Mouse (Mus musculus): ENCODE data around the gene Lingo3. TPM values are rescaled to one million over a fixed set of nuclear protein-coding genes. Genes with fewer than 3 reads are reported as not detected.

The Lingo3 gene
- polyA plus RNA-seq, 1 experiment from 2014 or later, result 16.9 TPM

GRCm38 (mm10) chr10:80802204-80802912, 41.5 kb downstream of the Lingo3 start:
- 93% methylated on average over 10 of the region's 10 CpGs for WGBS

GRCm38 (mm10) chr10:80799070-80799566, 44.7 kb downstream of the Lingo3 start:
- ATAC-seq, result no peak
- no peaks in the 10 kb centered on the region for H3K27me3 ChIP-seq (ENCODE audit: control insufficient read depth, insufficient read depth, low read depth, low read length)
- 3% methylated on average over 18 of the region's 18 CpGs for WGBS
- H3K27ac ChIP-seq (ENCODE audit: low read length), result peak overlapping the region; percentile 96
- no peaks in the 10 kb centered on the region for H3K9me3 ChIP-seq (replicated peaks; ENCODE audit: control insufficient read depth, low read length, poor library complexity, severe bottlenecking)
- peaks cover 20% of the 10 kb centered on the region for H3K36me3 ChIP-seq (ENCODE audit: control insufficient read depth, insufficient read depth, low read length)
- H3K4me1 ChIP-seq (ENCODE audit: control insufficient read depth, insufficient read depth, low read length), result peaks cover 21% of the 10 kb centered on the region
- H3K9ac ChIP-seq (ENCODE audit: low read depth, low read length), result peak overlapping the region; percentile 96
- peak overlapping the region; percentile 75 for H3K4me2 ChIP-seq (ENCODE audit: low read length)
- H3K4me3 ChIP-seq (ENCODE audit: low read depth, low read length), result peak overlapping the region; percentile 74

More at GRCm38 (mm10) chr10:80802204-80802912, 41.5 kb downstream of the Lingo3 start:
- peaks cover 25% of the 10 kb centered on the region for H3K36me3 ChIP-seq (ENCODE audit: control insufficient read depth, insufficient read depth, low read length)
- H3K9ac ChIP-seq (ENCODE audit: low read depth, low read length), result no peak overlapping the region
- no peaks in the 10 kb centered on the region for H3K9me3 ChIP-seq (replicated peaks; ENCODE audit: control insufficient read depth, low read length, poor library complexity, severe bottlenecking)
- H3K4me3 ChIP-seq (ENCODE audit: low read depth, low read length), result no peak overlapping the region
- ATAC-seq, result no peak
- H3K4me2 ChIP-seq (ENCODE audit: low read length), result no peak overlapping the region
- H3K27ac ChIP-seq (ENCODE audit: low read length), result no peak overlapping the region
- H3K4me1 ChIP-seq (ENCODE audit: control insufficient read depth, insufficient read depth, low read length), result peaks cover 21% of the 10 kb centered on the region
- no peaks in the 10 kb centered on the region for H3K27me3 ChIP-seq (ENCODE audit: control insufficient read depth, insufficient read depth, low read depth, low read length)

GRCm38 (mm10) chr10:80798150-80799006, 45.5 kb downstream of the Lingo3 start, which contains the start of the genes Sf3a2 and Plekhj1:
TSS of gene Sf3a2 (plus strand) at chr10:80798198.
TSS of gene Plekhj1 (minus strand) at chr10:80798626.
- Histone ChIP-seq H3K4me3 (ENCODE audit: low read depth, low read length) (peak within 1 kb of the TSS; percentile 74), H3K36me3 (ENCODE audit: control insufficient read depth, insufficient read depth, low read length) (peaks cover 17% of the 10 kb centered on the region), H3K4me2 (ENCODE audit: low read length) (peak within 1 kb of the TSS; percentile 75), H3K27me3 (ENCODE audit: control insufficient read depth, insufficient read depth, low read depth, low read length) (no peaks in the 10 kb centered on the region), H3K4me1 (ENCODE audit: control insufficient read depth, insufficient read depth, low read length) (peaks cover 21% of the 10 kb centered on the region), H3K9ac (ENCODE audit: low read depth, low read length) (peak within 1 kb of the TSS; percentile 96), H3K9me3 (replicated peaks; ENCODE audit: control insufficient read depth, low read length, poor library complexity, severe bottlenecking) (no peaks in the 10 kb centered on the region), H3K27ac (ENCODE audit: low read length) (peak within 1 kb of the TSS; percentile 96)
- under 1% methylated on average over 98 of the region's 104 CpGs for WGBS
- peak; percentile 93 for ATAC-seq

DNA sequence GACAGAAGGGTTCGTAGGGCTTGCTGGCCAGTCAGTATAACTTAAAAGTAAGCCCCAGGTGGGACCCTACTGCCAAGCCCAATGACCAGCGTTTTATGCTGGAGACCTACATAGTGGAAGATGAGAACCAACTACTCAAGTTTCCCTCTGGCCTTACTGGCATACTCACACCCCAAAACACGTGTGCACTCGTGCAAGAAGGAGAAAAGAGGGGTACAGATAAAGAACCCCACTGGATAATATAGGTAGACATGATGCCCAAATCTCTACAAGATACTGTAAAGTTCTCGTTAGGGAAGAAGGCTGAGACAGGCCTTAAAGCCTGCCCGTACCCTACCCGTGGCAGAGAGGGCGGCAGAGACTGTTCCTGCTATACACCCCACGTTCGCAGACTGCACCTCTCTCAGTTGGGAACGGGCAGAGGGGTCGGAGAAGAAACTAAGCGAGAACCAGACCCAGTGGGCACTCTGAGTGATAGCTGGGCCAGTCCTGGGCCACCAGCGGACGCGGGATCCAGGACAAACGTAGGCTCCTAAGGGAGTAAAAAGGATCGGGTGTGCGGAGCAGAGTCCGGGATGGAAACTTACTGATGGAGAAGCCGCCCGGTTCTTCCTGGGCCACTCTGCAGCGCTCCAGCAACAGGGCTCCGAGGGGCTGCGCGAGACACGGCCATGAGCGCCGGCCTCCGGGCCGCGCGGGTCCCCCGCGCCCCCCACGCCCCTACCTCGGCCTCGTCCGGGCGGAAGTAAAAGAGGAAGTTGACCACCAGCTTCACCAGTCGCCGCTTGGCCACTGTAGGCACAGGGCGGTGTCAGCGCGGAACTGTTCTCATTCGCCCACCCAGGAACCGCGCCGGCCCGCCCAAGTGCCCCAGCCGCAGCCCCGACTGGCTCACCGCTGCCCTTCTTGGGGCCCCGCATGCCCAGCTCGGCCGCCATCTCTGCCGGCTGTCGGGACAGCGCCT, 46.4 kb downstream of the Lingo3 start:
- Histone ChIP-seq H3K4me2 (ENCODE audit: low read length) (peak overlapping the region; percentile 66), H3K36me3 (ENCODE audit: control insufficient read depth, insufficient read depth, low read length) (peaks cover 14% of the 10 kb centered on the region), H3K27ac (ENCODE audit: low read length) (peak overlapping the region; percentile 96), H3K9ac (ENCODE audit: low read depth, low read length) (peak overlapping the region; percentile 88), H3K4me1 (ENCODE audit: control insufficient read depth, insufficient read depth, low read length) (peaks cover 21% of the 10 kb centered on the region), H3K9me3 (replicated peaks; ENCODE audit: control insufficient read depth, low read length, poor library complexity, severe bottlenecking) (no peaks in the 10 kb centered on the region), H3K27me3 (ENCODE audit: control insufficient read depth, insufficient read depth, low read depth, low read length) (no peaks in the 10 kb centered on the region), H3K4me3 (ENCODE audit: low read depth, low read length) (peak overlapping the region; percentile 74)
- 3% methylated on average over 49 of the region's 59 CpGs for whole genome bisulfite sequencing
- peak; percentile 78 for ATAC-seq

- Histone ChIP-seq H3K4me2 (ENCODE audit: low read length) (peak overlapping the region; percentile 66; the same call in 1 of the 2 replicates), H3K36me3 (ENCODE audit: control insufficient read depth, insufficient read depth, low read length) (peaks cover 21% of the 10 kb centered on the region), H3K4me3 (ENCODE audit: low read depth, low read length) (no peak overlapping the region), H3K27me3 (ENCODE audit: control insufficient read depth, insufficient read depth, low read depth, low read length) (no peaks in the 10 kb centered on the region), H3K27ac (ENCODE audit: low read length) (no peak overlapping the region), H3K9me3 (replicated peaks; ENCODE audit: control insufficient read depth, low read length, poor library complexity, severe bottlenecking) (no peaks in the 10 kb centered on the region), H3K4me1 (ENCODE audit: control insufficient read depth, insufficient read depth, low read length) (peaks cover 21% of the 10 kb centered on the region), H3K9ac (ENCODE audit: low read depth, low read length) (no peak overlapping the region)
- ATAC-seq, result no peak
- WGBS, result 81% methylated on average over 9 of the region's 9 CpGs
These were observed 47.5 kb downstream of the Lingo3 start for GRCm38 (mm10) chr10:80796307-80796848.

- H3K9ac ChIP-seq (ENCODE audit: low read depth, low read length), result no peak overlapping the region
- no peak overlapping the region for H3K27ac ChIP-seq (ENCODE audit: low read length)
- 84% methylated on average over 8 of the region's 8 CpGs for WGBS
- no peak overlapping the region for H3K4me3 ChIP-seq (ENCODE audit: low read depth, low read length)
- ATAC-seq, result no peak
- H3K27me3 ChIP-seq (ENCODE audit: control insufficient read depth, insufficient read depth, low read depth, low read length), result no peaks in the 10 kb centered on the region
- no peak overlapping the region for H3K4me2 ChIP-seq (ENCODE audit: low read length)
- H3K4me1 ChIP-seq (ENCODE audit: control insufficient read depth, insufficient read depth, low read length), result peaks cover 16% of the 10 kb centered on the region
- no peaks in the 10 kb centered on the region for H3K9me3 ChIP-seq (replicated peaks; ENCODE audit: control insufficient read depth, low read length, poor library complexity, severe bottlenecking)
- H3K36me3 ChIP-seq (ENCODE audit: control insufficient read depth, insufficient read depth, low read length), result peaks cover 28% of the 10 kb centered on the region
These were observed 49.1 kb downstream of the Lingo3 start for GRCm38 (mm10) chr10:80794750-80795149.

- WGBS, result 86% methylated on average over 4 of the region's 4 CpGs
- peaks cover 36% of the 10 kb centered on the region for H3K36me3 ChIP-seq (ENCODE audit: control insufficient read depth, insufficient read depth, low read length)
These were observed 50.0 kb downstream of the Lingo3 start for GRCm38 (mm10) chr10:80793803-80794202.

More at GRCm38 (mm10) chr10:80793803-80794202, 50.0 kb downstream of the Lingo3 start:
- peaks cover 11% of the 10 kb centered on the region for H3K4me1 ChIP-seq (ENCODE audit: control insufficient read depth, insufficient read depth, low read length)
- ATAC-seq, result no peak
- H3K4me2 ChIP-seq (ENCODE audit: low read length), result no peak overlapping the region
- no peak overlapping the region for H3K4me3 ChIP-seq (ENCODE audit: low read depth, low read length)
- H3K9ac ChIP-seq (ENCODE audit: low read depth, low read length), result no peak overlapping the region
- H3K27ac ChIP-seq (ENCODE audit: low read length), result no peak overlapping the region
- H3K9me3 ChIP-seq (replicated peaks; ENCODE audit: control insufficient read depth, low read length, poor library complexity, severe bottlenecking), result no peaks in the 10 kb centered on the region
- H3K27me3 ChIP-seq (ENCODE audit: control insufficient read depth, insufficient read depth, low read depth, low read length), result no peaks in the 10 kb centered on the region

Data from midbrain, embryonic 16.5 days (tissue).